Mouse (Mus musculus): Measurements from ENCODE around the gene Fgf4.

DNA sequence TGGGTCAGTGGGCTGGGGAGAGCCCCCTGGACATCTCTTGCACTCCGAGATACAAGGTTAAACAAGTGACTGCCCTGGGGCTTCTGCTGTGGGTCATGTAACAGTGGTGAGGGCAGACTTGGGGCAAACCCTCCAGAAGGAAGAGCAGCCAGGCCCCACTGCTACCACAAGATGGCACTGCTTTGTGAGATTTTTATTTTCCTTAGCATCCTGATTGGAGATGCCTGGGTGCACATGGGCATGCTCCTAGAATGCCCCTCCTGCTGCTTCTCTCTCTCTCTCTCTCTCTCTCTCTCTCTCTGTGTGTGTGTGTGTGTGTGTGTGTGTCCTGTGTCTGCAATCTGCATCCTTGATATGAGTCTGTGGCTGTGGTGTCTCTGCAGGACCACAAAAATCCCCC, 48.7 kb upstream of the Fgf4 start:
- no peak for TF ChIP-seq GATA1 (IDR thresholded peaks at IDR 0.05; ENCODE audit: low read length)
- no peak for TF ChIP-seq TAL1 (IDR thresholded peaks at IDR 0.05; ENCODE audit: low read length)

All from erythroblast, embryonic 14.5 days (primary cell).